Mouse (Mus musculus) lung, postnatal 14 days (tissue): ENCODE results near the gene S100a9.

Source experiments
- DNase-seq: peaks from one replicate; pipeline ENCODE4 v3.0.0; 2021

Gene S100a9

GRCm38 (mm10) chr3:90695613-90696012 lies at the start of gene S100a9:
S100a9 (minus strand) TSS chr3:90695721.
- DNase-seq = no peak

- no peak for DNase-seq
Observed at GRCm38 (mm10) chr3:90726606-90727005, 31.1 kb upstream of the S100a9 start, which contains the start of gene Pglyrp4. Pglyrp4 (plus strand) TSS chr3:90726906.

- DNase-seq = peak; percentile 90
Observed at GRCm38 (mm10) chr3:90709591-90710460, 14.3 kb upstream of the S100a9 start.

- DNase-seq = peak; percentile 19
Observed at GRCm38 (mm10) chr3:90708523-90709202, 13.1 kb upstream of the S100a9 start.

- no peak for DNase-seq
Observed at GRCm38 (mm10) chr3:90702244-90702643, 6.7 kb upstream of the S100a9 start.

GRCm38 (mm10) chr3:90693496-90693895 lies 2.0 kb downstream of the S100a9 start:
- no peak for DNase-seq

GRCm38 (mm10) chr3:90686835-90687234 lies 8.7 kb downstream of the S100a9 start:
- no peak for DNase-seq

- no peak for DNase-seq
Observed at GRCm38 (mm10) chr3:90683929-90684328, 11.6 kb downstream of the S100a9 start.

- no peak for DNase-seq
Observed at GRCm38 (mm10) chr3:90678656-90679055, 16.9 kb downstream of the S100a9 start.

GRCm38 (mm10) chr3:90668846-90669245 lies 26.7 kb downstream of the S100a9 start, which contains the start of gene S100a8:
S100a8 (plus strand) TSS chr3:90668978.
- peak; percentile 62 for DNase-seq

- DNase-seq = peak; percentile 6
Observed at GRCm38 (mm10) chr3:90664219-90664618, 31.3 kb downstream of the S100a9 start.

GRCm38 (mm10) chr3:90659364-90660044 lies 36.0 kb downstream of the S100a9 start:
- no peak for DNase-seq

- no peak for DNase-seq
Observed at GRCm38 (mm10) chr3:90657405-90657804, 38.1 kb downstream of the S100a9 start.

GRCm38 (mm10) chr3:90653717-90654116 lies 41.8 kb downstream of the S100a9 start, which contains the start of gene S100a7a:
S100a7a (plus strand) TSS chr3:90654017.
- no peak for DNase-seq

- peak; percentile 82 for DNase-seq
Observed at GRCm38 (mm10) chr3:90652878-90653508, 42.5 kb downstream of the S100a9 start.

GRCm38 (mm10) chr3:90649832-90650231 lies 45.7 kb downstream of the S100a9 start:
- no peak for DNase-seq

- DNase-seq = no peak
Observed at GRCm38 (mm10) chr3:90648981-90649380, 46.5 kb downstream of the S100a9 start.

- DNase-seq = no peak
Observed at GRCm38 (mm10) chr3:90647291-90647690, 48.2 kb downstream of the S100a9 start.

- DNase-seq = peak; percentile 70
Observed at GRCm38 (mm10) chr3:90644220-90644619, 51.3 kb downstream of the S100a9 start.
